Mouse (Mus musculus) cortical plate, adult 2 months (tissue): ENCODE measurements around the gene Gps2.

ENCODE experiments used
- CTCF ChIP-seq: fragments of 200-500 bp; IDR thresholded peaks from 2 replicates; pipeline ENCODE4 v1.5.1; 2011; ENCODE audit warnings: mild to moderate bottlenecking, control low read depth, low read length; ENCODE audit not compliant: insufficient read depth; ENCODE audit errors: extremely low read depth
- POLR2A ChIP-seq: fragments of 200-500 bp; IDR thresholded peaks from 2 replicates; pipeline ENCODE4 v1.6.1; 2011; ENCODE audit warnings: mild to moderate bottlenecking, low read length, control low read depth; ENCODE audit not compliant: insufficient read depth; ENCODE audit errors: extremely low read depth

GRCm38 (mm10) chr11:69917379-69917948, 3.8 kb downstream of the Gps2 start:
- no peak for TF ChIP-seq CTCF
- no peak for TF ChIP-seq POLR2A
